Mouse (Mus musculus) urinary bladder, adult 2 months (tissue): ENCODE data around the gene Kcnmb4. TPM values are rescaled to one million over a fixed set of nuclear protein-coding genes. Genes with fewer than 3 reads are reported as not detected.
A peak's percentile ranks its signal among the peaks of the same experiment; 100 is the strongest.

Source experiments
- DNase-seq: peaks from one replicate; pipeline ENCODE4 v3.0.0; 2022; ENCODE audit warnings: low spot score
- polyA plus RNA-seq: library from polyadenylated mRNA; depleted of rRNA; stranded (reverse); fragments of >200 nt; gene quantifications from 2 replicates; pipeline ENCODE4 v1.2.3, GENCODE M21; 2012; rRNA removed

The Kcnmb4 gene
- 3.3 and 3.9 TPM in 2 replicates for polyA plus RNA-seq

GRCm38 (mm10) chr10:116473759-116474549 is at the start of gene Kcnmb4:
Gene Kcnmb4, minus strand, starts transcription at chr10:116473878.
- DNase-seq: peak; percentile 25

- no peak for DNase-seq
These were observed 45.9 kb upstream of the Kcnmb4 start for GRCm38 (mm10) chr10:116519588-116519987.

GRCm38 (mm10) chr10:116515590-116515989 is 41.9 kb upstream of the Kcnmb4 start:
- DNase-seq: no peak

- DNase-seq: no peak
These were observed 41.5 kb upstream of the Kcnmb4 start for GRCm38 (mm10) chr10:116515158-116515557.

GRCm38 (mm10) chr10:116513254-116513635 is 39.6 kb upstream of the Kcnmb4 start:
- DNase-seq: no peak

- DNase-seq: no peak
These were observed 39.0 kb upstream of the Kcnmb4 start for GRCm38 (mm10) chr10:116512521-116513253.

GRCm38 (mm10) chr10:116505303-116506014 is 31.8 kb upstream of the Kcnmb4 start:
- no peak for DNase-seq

- no peak for DNase-seq
These were observed 19.1 kb upstream of the Kcnmb4 start for GRCm38 (mm10) chr10:116492768-116493167.

GRCm38 (mm10) chr10:116486895-116487747 is 13.4 kb upstream of the Kcnmb4 start:
- no peak for DNase-seq

GRCm38 (mm10) chr10:116481917-116482316 is 8.2 kb upstream of the Kcnmb4 start:
- no peak for DNase-seq

GRCm38 (mm10) chr10:116480988-116481387 is 7.3 kb upstream of the Kcnmb4 start:
- no peak for DNase-seq

GRCm38 (mm10) chr10:116476559-116476958 is 2.9 kb upstream of the Kcnmb4 start:
- DNase-seq: no peak

- DNase-seq: no peak
These were observed 2.0 kb upstream of the Kcnmb4 start for GRCm38 (mm10) chr10:116475725-116476124.

GRCm38 (mm10) chr10:116473071-116473758 is 463 bp downstream of the Kcnmb4 start:
- no peak for DNase-seq

- DNase-seq: no peak
These were observed 1.1 kb downstream of the Kcnmb4 start for GRCm38 (mm10) chr10:116472579-116472978.

GRCm38 (mm10) chr10:116470306-116470925 is 3.3 kb downstream of the Kcnmb4 start:
- DNase-seq: no peak

- no peak for DNase-seq
These were observed 5.6 kb downstream of the Kcnmb4 start for GRCm38 (mm10) chr10:116468094-116468493.

- no peak for DNase-seq
These were observed 9.8 kb downstream of the Kcnmb4 start for GRCm38 (mm10) chr10:116463753-116464345.

- no peak for DNase-seq
These were observed 12.2 kb downstream of the Kcnmb4 start for GRCm38 (mm10) chr10:116461443-116461842.

- no peak for DNase-seq
These were observed 14.9 kb downstream of the Kcnmb4 start for GRCm38 (mm10) chr10:116458786-116459185.
